Mouse (Mus musculus) CH12.LX (cell line): ENCODE results near the gene A3galt2.

Experiments used
- CHD2 ChIP-seq: IDR thresholded peaks from 2 replicates; pipeline ENCODE4 v1.6.1; 2011; ENCODE audit warnings: low read length, improper control_type of control experiment
- CTCF ChIP-seq, 2 experiments: IDR thresholded peaks in 1 of 2; conservative IDR thresholded peaks in 1 of 2; 2 replicates each; pipeline ENCODE4 v1.5.1; 2011 to 2012; ENCODE audit warnings: low read depth in 2 of 2, low read length in 2 of 2, improper control_type of control experiment in 1 of 2, inconsistent platforms in 1 of 2, mild to moderate bottlenecking in 1 of 2, moderate library complexity in 1 of 2
- EP300 ChIP-seq: IDR thresholded peaks from 2 replicates; pipeline ENCODE4 v1.6.1; 2011; ENCODE audit warnings: low read length, improper control_type of control experiment
- HCFC1 ChIP-seq: IDR thresholded peaks from 2 replicates; pipeline ENCODE4 v1.6.1; 2012; ENCODE audit warnings: low read depth, mild to moderate bottlenecking, inconsistent platforms, low read length, improper control_type of control experiment
- SMC3 ChIP-seq: IDR thresholded peaks from 2 replicates; pipeline ENCODE4 v1.6.1; 2011; ENCODE audit warnings: low read depth, low read length, improper control_type of control experiment

DNA sequence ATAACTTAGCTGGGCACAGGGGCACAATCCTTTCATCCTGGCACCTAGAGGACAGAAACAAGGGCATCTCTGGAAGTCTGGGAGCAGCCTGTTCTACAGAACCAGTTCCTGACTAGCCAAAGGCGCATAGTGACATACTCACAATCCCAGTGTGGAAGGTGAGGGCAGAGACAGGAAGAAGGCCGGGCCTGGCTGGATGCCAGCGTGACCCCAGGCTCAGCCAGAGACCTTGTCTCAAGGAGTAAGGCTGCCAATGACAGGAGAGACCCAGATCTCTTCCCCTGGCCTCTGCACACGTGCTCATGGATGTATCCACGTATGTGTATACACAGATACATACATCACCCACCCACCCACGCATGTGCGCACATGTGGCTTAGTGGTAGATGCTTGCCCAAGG is 26.9 kb downstream of the A3galt2 start:
- TF ChIP-seq CTCF (conservative IDR thresholded peaks at IDR 0.05 in 1 of 2, IDR thresholded peaks at IDR 0.05 in 1 of 2; ENCODE audit: low read depth in 2 of 2, low read length in 2 of 2): no peak
- no peak for TF ChIP-seq HCFC1
- TF ChIP-seq SMC3: no peak
- no peak for TF ChIP-seq EP300
- TF ChIP-seq CHD2: no peak
